Mouse (Mus musculus) megakaryocyte progenitor cell, adult 5-6 weeks (primary cell): ENCODE data around the gene Osgepl1. TPM values are rescaled to one million over a fixed set of nuclear protein-coding genes. Genes with fewer than 3 reads are reported as not detected.

Experiments used
- total RNA-seq, 2 experiments: library from RNA; stranded (forward) in 1 of 2; stranded (reverse) in 1 of 2; fragments of 157-497, 149-512 nt in 1 of 2; fragments of 200-1000 nt in 1 of 2; gene quantifications; 2 replicates each; pipeline versions ENCODE4 v1.2.3 to v1.2.4; 2015 to 2017

Gene Osgepl1
- total RNA-seq, 2 experiments from 2014 or later = 10.2 to 20.1 TPM

Other genes starting within 250 kb of the Osgepl1 start
- gene 1700019A02Rik, start 126.0 kb upstream of the Osgepl1 start, total RNA-seq (2015) = not detected in 2 replicates
- gene 1700019A02Rik, start 126.0 kb upstream of the Osgepl1 start, total RNA-seq (2017) = not detected in 2 replicates
- 12.3 and 14.3 TPM in 2 replicates for gene Pms1, start 16.6 kb upstream of the Osgepl1 start, total RNA-seq (2015)
- gene Pms1, start 16.6 kb upstream of the Osgepl1 start, total RNA-seq (2017) = 14.0 and 16.3 TPM in 2 replicates
- 28.1 and 29.8 TPM in 2 replicates for gene Ormdl1, start 16.5 kb upstream of the Osgepl1 start, total RNA-seq (2015)
- 27.3 and 29.8 TPM in 2 replicates for gene Ormdl1, start 16.5 kb upstream of the Osgepl1 start, total RNA-seq (2017)
- not detected in 2 replicates for gene Gm28778, start 16.5 kb upstream of the Osgepl1 start, total RNA-seq (2015)
- gene Gm28778, start 16.5 kb upstream of the Osgepl1 start, total RNA-seq (2017) = not detected in 2 replicates
- gene Asdurf, start 39.0 kb downstream of the Osgepl1 start, total RNA-seq (2015) = not detected in 2 replicates
- 232 and 264 TPM in 2 replicates for gene Asdurf, start 39.0 kb downstream of the Osgepl1 start, total RNA-seq (2017)
- not detected in 2 replicates for gene Gm28551, start 39.0 kb downstream of the Osgepl1 start, total RNA-seq (2015)
- gene Gm28551, start 39.0 kb downstream of the Osgepl1 start, total RNA-seq (2017) = not detected in 2 replicates
- gene Asnsd1, start 39.1 kb downstream of the Osgepl1 start, total RNA-seq (2015) = 125 and 129 TPM in 2 replicates
- 106 and 115 TPM in 2 replicates for gene Asnsd1, start 39.1 kb downstream of the Osgepl1 start, total RNA-seq (2017)